Mouse (Mus musculus) C2C12 (cell line): Measurements from ENCODE around the gene Def8. TPM values are rescaled to one million over a fixed set of nuclear protein-coding genes. Genes with fewer than 3 reads are reported as not detected.
"Not testable (repeated sequence)": the region's sequence is repeated elsewhere in the genome, so short reads cannot be mapped to it uniquely, and the experiment has no call there.

ENCODE experiments used
- H3K27me3 ChIP-seq: one replicate; pipeline ENCODE4 v1.6.1; 2011; ENCODE audit not compliant: control insufficient read depth, insufficient read depth, insufficient read length
- H3K36me3 ChIP-seq: one replicate; pipeline ENCODE4 v1.6.1; 2011; ENCODE audit not compliant: control insufficient read depth, insufficient read depth
- H3K4me3 ChIP-seq: one replicate; pipeline ENCODE4 v1.5.1; 2011; ENCODE audit warnings: mild to moderate bottlenecking, control low read depth; ENCODE audit not compliant: poor library complexity, insufficient read depth, severe bottlenecking
- H3K79me2 ChIP-seq: one replicate; pipeline ENCODE4 v1.6.1; 2011; ENCODE audit not compliant: control insufficient read depth, insufficient read depth
- H3K79me3 ChIP-seq: one replicate; pipeline ENCODE4 v1.6.1; 2011; ENCODE audit warnings: low read depth, control low read depth
- H3ac ChIP-seq: one replicate; pipeline ENCODE3; 2011; ENCODE audit warnings: low read depth; ENCODE audit not compliant: control insufficient read depth, insufficient read length
- CEBPB ChIP-seq: IDR thresholded peaks from one replicate; pipeline ENCODE4 v1.6.1; 2011; ENCODE audit warnings: low read depth, mild to moderate bottlenecking, control low read depth, moderate library complexity
- CTCF ChIP-seq: IDR thresholded peaks from one replicate; pipeline ENCODE4 v1.5.1; 2011; ENCODE audit not compliant: control insufficient read depth, insufficient read depth, insufficient read length
- FOSL1 ChIP-seq: IDR thresholded peaks from one replicate; pipeline ENCODE4 v1.8.0; 2011; ENCODE audit warnings: mild to moderate bottlenecking, low read length; ENCODE audit not compliant: poor library complexity, insufficient read depth, severe bottlenecking
- MAX ChIP-seq: IDR thresholded peaks from one replicate; pipeline ENCODE4 v1.6.1; 2011; ENCODE audit warnings: mild to moderate bottlenecking, control low read depth
- MYOD1 ChIP-seq: IDR thresholded peaks from one replicate; pipeline ENCODE4 v1.6.1; 2011; ENCODE audit warnings: low read depth; ENCODE audit not compliant: control insufficient read depth, insufficient read length
- MYOG ChIP-seq: IDR thresholded peaks from one replicate; pipeline ENCODE4 v1.6.1; 2011; ENCODE audit not compliant: control insufficient read depth, insufficient read length; ENCODE audit errors: extremely low read depth
- USF1 ChIP-seq: IDR thresholded peaks from one replicate; pipeline ENCODE4 v1.6.1; 2011; ENCODE audit warnings: low read depth, mild to moderate bottlenecking, control low read depth, moderate library complexity
- polyA plus RNA-seq: library from polyadenylated mRNA; unstranded; fragments of >200 nt; fragmentation: generic; extraction: Trizol; gene quantifications from one replicate; pipeline ENCODE4 v1.2.1, GENCODE M21; 2012; ENCODE audit warnings: missing spikeins

The Def8 gene
- polyA plus RNA-seq, 1 experiment = 23.9 TPM

DNA sequence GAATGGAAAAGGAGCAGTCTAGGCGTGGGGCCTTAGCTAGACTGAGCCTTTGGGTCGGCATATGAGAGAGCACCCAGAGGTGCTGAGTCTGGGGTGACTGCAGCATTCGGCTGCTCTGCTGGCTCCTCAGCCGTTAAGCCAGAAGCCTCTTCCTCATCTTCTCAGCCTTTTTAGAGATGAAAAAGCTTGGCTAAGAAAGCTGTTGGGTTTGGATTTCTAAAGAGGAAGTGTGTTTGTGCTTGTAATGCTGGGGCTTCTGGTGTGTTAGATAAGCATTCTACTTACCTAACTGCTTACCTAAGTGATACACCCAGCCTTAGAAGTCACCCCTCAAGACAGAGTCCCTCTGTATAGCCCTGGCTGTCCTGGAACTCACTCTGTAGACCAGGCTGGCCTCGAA, 27.5 kb downstream of the Def8 start:
- TF ChIP-seq CEBPB (no peak), CTCF (no peak), MYOD1 (no peak), FOSL1 (no peak), MAX (no peak), USF1 (no peak)
- Histone ChIP-seq H3K79me3 (no peaks in the 10 kb centered on the region), H3K36me3 (peaks cover 11% of the 10 kb centered on the region), H3ac (no peak overlapping the region), H3K4me3 (no peak overlapping the region), H3K79me2 (no peaks in the 10 kb centered on the region), H3K27me3 (no peaks in the 10 kb centered on the region)

DNA sequence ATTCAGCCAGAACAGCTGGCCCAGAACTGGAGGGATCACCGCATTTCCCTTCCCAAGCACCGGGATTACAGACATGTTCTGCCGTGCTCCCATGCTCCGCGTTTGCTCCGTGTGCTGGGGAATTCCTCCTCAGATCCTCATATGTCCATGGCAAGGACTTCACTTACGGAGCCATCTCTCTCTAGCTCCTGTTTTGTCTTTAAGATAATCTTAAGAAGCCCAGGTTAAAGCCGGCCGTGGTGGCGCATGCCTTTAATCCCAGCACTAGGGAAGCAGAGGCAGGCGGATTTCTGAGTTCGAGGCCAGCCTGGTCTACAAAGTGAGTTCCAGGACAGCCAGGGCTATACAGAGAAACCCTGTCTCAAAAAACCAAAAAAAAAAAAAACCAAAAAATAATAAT, 28.4 kb downstream of the Def8 start:
- not testable (repeated sequence) for H3ac ChIP-seq, H3K4me3 ChIP-seq, H3K79me2 ChIP-seq, H3K27me3 ChIP-seq, H3K79me3 ChIP-seq
- peaks cover 11% of the 10 kb centered on the region for H3K36me3 ChIP-seq

GRCm38 (mm10) chr8:123452149-123452548, 28.8 kb downstream of the Def8 start:
- Histone ChIP-seq H3ac (no peak overlapping the region), H3K36me3 (peaks cover 11% of the 10 kb centered on the region), H3K79me2 (no peaks in the 10 kb centered on the region), H3K79me3 (no peaks in the 10 kb centered on the region), H3K27me3 (no peaks in the 10 kb centered on the region), H3K4me3 (no peak overlapping the region)
- TF ChIP-seq CTCF = no peak
- TF ChIP-seq CEBPB = no peak
- no peak for TF ChIP-seq MYOG
- no peak for TF ChIP-seq MAX
- no peak for TF ChIP-seq MYOD1
- TF ChIP-seq USF1 = no peak
- no peak for TF ChIP-seq FOSL1

GRCm38 (mm10) chr8:123453291-123453690, 30.0 kb downstream of the Def8 start:
- H3ac ChIP-seq = no peak overlapping the region
- peaks cover 13% of the 10 kb centered on the region for H3K36me3 ChIP-seq
- no peaks in the 10 kb centered on the region for H3K27me3 ChIP-seq
- no peak for TF ChIP-seq USF1
- H3K4me3 ChIP-seq = no peak overlapping the region
- H3K79me3 ChIP-seq = no peaks in the 10 kb centered on the region
- no peaks in the 10 kb centered on the region for H3K79me2 ChIP-seq

- Histone ChIP-seq H3K79me2 (no peaks in the 10 kb centered on the region), H3K4me3 (no peak overlapping the region), H3K79me3 (no peaks in the 10 kb centered on the region), H3K27me3 (no peaks in the 10 kb centered on the region), H3ac (no peak overlapping the region), H3K36me3 (peaks cover 15% of the 10 kb centered on the region)
- TF ChIP-seq MYOG = no peak
Measured at GRCm38 (mm10) chr8:123453951-123454350, 30.6 kb downstream of the Def8 start.

DNA sequence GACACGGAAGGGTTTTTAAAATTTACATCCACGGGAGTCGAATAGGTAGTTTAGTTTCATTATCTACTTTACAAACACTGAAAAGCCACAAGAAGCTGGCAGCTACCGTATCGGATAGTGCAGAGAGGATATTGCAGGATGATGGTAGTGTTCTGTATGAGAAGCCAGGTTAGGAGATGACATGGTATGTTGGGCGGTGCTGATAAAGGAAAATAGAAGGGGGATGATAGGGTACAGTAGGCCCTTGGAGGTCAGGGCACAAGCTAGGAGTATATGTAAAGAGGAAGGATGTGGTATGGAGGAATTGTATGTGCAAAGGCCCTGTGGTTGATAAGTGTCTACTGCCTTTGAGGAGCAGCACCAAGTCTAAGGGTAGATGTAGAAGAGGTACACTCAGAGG, 31.2 kb downstream of the Def8 start:
- no peak overlapping the region for H3ac ChIP-seq
- TF ChIP-seq USF1 = no peak
- TF ChIP-seq CEBPB = no peak
- no peak for TF ChIP-seq MYOG
- TF ChIP-seq MYOD1 = no peak
- TF ChIP-seq FOSL1 = no peak
- TF ChIP-seq MAX = no peak
- no peak for TF ChIP-seq CTCF
- H3K79me3 ChIP-seq = no peaks in the 10 kb centered on the region
- no peak overlapping the region for H3K4me3 ChIP-seq
- H3K27me3 ChIP-seq = no peaks in the 10 kb centered on the region
- peaks cover 15% of the 10 kb centered on the region for H3K36me3 ChIP-seq
- no peaks in the 10 kb centered on the region for H3K79me2 ChIP-seq

DNA sequence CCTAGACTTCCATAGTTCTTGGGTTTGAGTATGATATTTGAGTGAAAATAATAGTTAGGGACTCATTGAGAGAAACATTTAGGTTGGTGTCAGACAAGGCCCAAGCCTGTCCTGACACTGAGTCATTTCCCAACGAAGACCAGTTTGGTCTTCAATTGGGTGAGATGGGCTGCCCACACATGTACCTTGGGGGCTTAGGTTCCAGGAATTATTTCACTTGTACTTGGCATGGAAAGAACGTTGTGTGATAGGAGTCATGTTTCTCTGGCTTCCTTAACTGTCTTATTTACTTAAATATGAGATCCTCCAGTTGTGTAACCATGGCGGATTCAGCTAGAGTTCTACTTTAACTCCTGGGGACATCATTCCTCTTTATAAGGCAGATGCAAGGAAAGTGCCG, 40.3 kb downstream of the Def8 start:
- Histone ChIP-seq H3ac (no peak overlapping the region), H3K27me3 (no peaks in the 10 kb centered on the region), H3K4me3 (no peak overlapping the region), H3K79me2 (no peaks in the 10 kb centered on the region), H3K79me3 (no peaks in the 10 kb centered on the region), H3K36me3 (no peaks in the 10 kb centered on the region)
- TF ChIP-seq MYOD1 (no peak), MYOG (no peak), USF1 (no peak), FOSL1 (no peak), MAX (no peak), CTCF (no peak), CEBPB (no peak)
